Mouse (Mus musculus): Measurements from ENCODE around the gene Pgs1.
A peak's percentile ranks its signal among the peaks of the same experiment; 100 is the strongest.

Pgs1 gene

GRCm38 (mm10) chr11:118043293-118043907, 57.3 kb downstream of the Pgs1 start:
- H3K4me1 ChIP-seq (replicated peaks; ENCODE audit: low read depth, low read length): peaks cover 54% of the 10 kb centered on the region
- H3K9me3 ChIP-seq (ENCODE audit: low read length): peaks cover 17% of the 10 kb centered on the region
- H3K4me3 ChIP-seq (replicated peaks; ENCODE audit: low read length): peak overlapping the region; percentile 47
- no peak for TF ChIP-seq CTCF (conservative IDR thresholded peaks at IDR 0.05; ENCODE audit: low read length)
- no peak for TF ChIP-seq POU5F1 (IDR thresholded peaks at IDR 0.05; ENCODE audit: borderline replicate concordance, low read length)
- TF ChIP-seq NANOG (IDR thresholded peaks at IDR 0.05; ENCODE audit: borderline replicate concordance, low read length): no peak
- H3K27me3 ChIP-seq (ENCODE audit: insufficient read depth, low read length): no peaks in the 10 kb centered on the region
- no peaks in the 10 kb centered on the region; the same call in 1 of the 2 replicates for H3K36me3 ChIP-seq (ENCODE audit: insufficient read depth, low read length)

GRCm38 (mm10) chr11:118049641-118050040, 63.5 kb downstream of the Pgs1 start:
- H3K36me3 ChIP-seq (ENCODE audit: insufficient read depth, low read length): peaks cover 9% of the 10 kb centered on the region; the same call in 1 of the 2 replicates
- peaks cover 2% of the 10 kb centered on the region; the same call in 1 of the 2 replicates for H3K27me3 ChIP-seq (ENCODE audit: insufficient read depth, low read length)
- TF ChIP-seq POU5F1 (IDR thresholded peaks at IDR 0.05; ENCODE audit: borderline replicate concordance, low read length): no peak
- no peak for TF ChIP-seq NANOG (IDR thresholded peaks at IDR 0.05; ENCODE audit: borderline replicate concordance, low read length)
- no peak for TF ChIP-seq CTCF (conservative IDR thresholded peaks at IDR 0.05; ENCODE audit: low read length)
- peaks cover 49% of the 10 kb centered on the region for H3K4me1 ChIP-seq (replicated peaks; ENCODE audit: low read depth, low read length)
- H3K9me3 ChIP-seq (ENCODE audit: low read length): peaks cover 11% of the 10 kb centered on the region
- H3K4me3 ChIP-seq (replicated peaks; ENCODE audit: low read length): peak overlapping the region; percentile 48

DNA sequence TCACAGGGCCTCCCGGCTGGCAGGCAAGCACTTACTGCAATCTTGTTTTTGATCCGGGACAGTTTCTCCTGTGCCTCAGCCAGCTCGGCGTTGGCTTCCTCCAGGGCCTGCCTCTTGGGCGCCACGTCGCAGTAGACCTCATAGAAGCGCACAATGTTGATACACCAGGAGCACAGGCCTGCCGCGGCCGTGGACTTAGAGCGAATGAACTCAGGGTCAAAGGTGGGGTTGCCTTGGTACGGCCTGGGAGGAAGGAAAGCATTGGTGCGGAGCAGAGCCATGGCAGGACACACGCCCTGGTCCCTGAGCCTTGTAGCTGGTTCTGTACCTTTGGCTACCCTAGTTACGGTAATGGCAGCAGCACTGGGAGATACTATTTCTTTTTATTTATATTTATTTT, 64.1 kb downstream of the Pgs1 start:
- no peak for TF ChIP-seq NANOG (IDR thresholded peaks at IDR 0.05; ENCODE audit: borderline replicate concordance, low read length)
- TF ChIP-seq POU5F1 (IDR thresholded peaks at IDR 0.05; ENCODE audit: borderline replicate concordance, low read length): no peak
- TF ChIP-seq CTCF (conservative IDR thresholded peaks at IDR 0.05; ENCODE audit: low read length): no peak

DNA sequence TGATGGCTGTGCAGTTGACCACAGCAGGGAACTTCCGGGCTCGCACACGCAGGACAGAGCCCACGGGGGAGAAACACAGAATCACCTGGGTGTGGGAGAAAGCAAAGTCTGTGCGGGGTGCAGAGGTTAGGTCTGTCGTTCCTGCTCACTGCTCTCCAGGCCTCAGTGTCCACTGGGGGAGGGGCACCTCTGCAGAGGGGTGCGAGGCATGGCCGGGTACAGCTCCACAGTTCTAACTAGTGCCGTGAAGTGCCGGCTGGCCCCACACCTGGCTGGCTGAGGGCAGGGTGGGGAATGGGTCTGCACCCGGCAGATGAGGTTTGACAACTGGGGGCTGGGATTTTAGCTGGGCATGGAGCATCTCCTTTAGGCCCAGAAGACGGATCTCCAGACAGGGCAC, 72.3 kb downstream of the Pgs1 start:
- Histone ChIP-seq H3K27me3 (ENCODE audit: insufficient read depth, low read length) (peaks cover 21% of the 10 kb centered on the region), H3K9me3 (ENCODE audit: low read length) (no peaks in the 10 kb centered on the region), H3K36me3 (ENCODE audit: insufficient read depth, low read length) (no peaks in the 10 kb centered on the region), H3K4me3 (replicated peaks; ENCODE audit: low read length) (no peak overlapping the region), H3K4me1 (replicated peaks; ENCODE audit: low read depth, low read length) (peaks cover 54% of the 10 kb centered on the region)
- TF ChIP-seq POU5F1 (IDR thresholded peaks at IDR 0.05; ENCODE audit: borderline replicate concordance, low read length) (no peak), NANOG (IDR thresholded peaks at IDR 0.05; ENCODE audit: borderline replicate concordance, low read length) (no peak)

More for the DNA sequence above, 64.1 kb downstream of the Pgs1 start:
- Histone ChIP-seq H3K9me3 (ENCODE audit: low read length) (peaks cover 11% of the 10 kb centered on the region), H3K27me3 (ENCODE audit: insufficient read depth, low read length) (peaks cover 2% of the 10 kb centered on the region; the same call in 1 of the 2 replicates), H3K4me1 (replicated peaks; ENCODE audit: low read depth, low read length) (peaks cover 51% of the 10 kb centered on the region), H3K4me3 (replicated peaks; ENCODE audit: low read length) (no peak overlapping the region; the same call in 1 of the 2 replicates), H3K36me3 (ENCODE audit: insufficient read depth, low read length) (peaks cover 9% of the 10 kb centered on the region; the same call in 1 of the 2 replicates)

DNA sequence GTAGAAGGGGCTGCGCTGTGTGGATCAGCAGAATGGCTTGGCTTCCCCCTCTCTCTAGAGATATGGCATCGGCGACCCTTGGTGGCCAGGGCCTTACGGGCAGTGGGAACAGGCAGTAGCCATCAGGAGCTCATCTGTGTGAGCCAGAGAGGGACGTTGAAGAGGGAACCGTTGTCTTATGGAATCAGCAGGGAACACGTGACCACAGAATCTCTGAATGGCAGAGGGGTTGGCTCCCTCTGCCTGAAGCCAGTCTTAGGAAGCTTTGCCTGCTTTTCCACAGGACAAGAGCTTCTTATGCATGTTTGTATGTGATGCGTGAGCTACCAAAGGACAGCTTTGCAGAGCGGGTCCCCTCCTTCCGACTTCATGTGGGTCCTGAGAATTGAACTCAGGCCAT, 72.8 kb downstream of the Pgs1 start:
- Histone ChIP-seq H3K9me3 (ENCODE audit: low read length) (no peaks in the 10 kb centered on the region), H3K36me3 (ENCODE audit: insufficient read depth, low read length) (no peaks in the 10 kb centered on the region), H3K4me1 (replicated peaks; ENCODE audit: low read depth, low read length) (peaks cover 57% of the 10 kb centered on the region), H3K4me3 (replicated peaks; ENCODE audit: low read length) (no peak overlapping the region), H3K27me3 (ENCODE audit: insufficient read depth, low read length) (peaks cover 21% of the 10 kb centered on the region)
- TF ChIP-seq POU5F1 (IDR thresholded peaks at IDR 0.05; ENCODE audit: borderline replicate concordance, low read length) (no peak), NANOG (IDR thresholded peaks at IDR 0.05; ENCODE audit: borderline replicate concordance, low read length) (no peak)

DNA sequence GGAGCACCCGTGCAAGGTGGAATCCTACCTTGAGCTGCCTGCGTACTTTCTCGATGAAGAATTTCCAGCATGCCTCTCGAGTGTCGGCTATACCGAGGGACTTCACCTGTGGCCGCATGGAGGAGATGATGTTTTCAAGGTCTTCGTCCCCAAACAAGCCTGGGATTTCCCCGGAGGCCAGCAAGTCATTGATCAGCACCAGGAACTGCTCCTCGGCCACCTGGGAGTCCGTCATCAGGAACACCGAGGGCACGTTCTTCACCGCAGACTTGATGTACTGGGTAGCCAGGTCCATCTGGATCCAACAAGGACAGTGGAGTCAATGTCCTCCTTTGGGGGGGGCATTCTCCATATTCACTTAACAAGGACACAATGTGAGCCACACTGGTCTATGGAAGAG, 73.9 kb downstream of the Pgs1 start:
- H3K9me3 ChIP-seq (ENCODE audit: low read length): no peaks in the 10 kb centered on the region
- H3K4me1 ChIP-seq (replicated peaks; ENCODE audit: low read depth, low read length): peaks cover 54% of the 10 kb centered on the region
- H3K4me3 ChIP-seq (replicated peaks; ENCODE audit: low read length): no peak overlapping the region
- peaks cover 19% of the 10 kb centered on the region for H3K27me3 ChIP-seq (ENCODE audit: insufficient read depth, low read length)
- no peaks in the 10 kb centered on the region for H3K36me3 ChIP-seq (ENCODE audit: insufficient read depth, low read length)
- TF ChIP-seq POU5F1 (IDR thresholded peaks at IDR 0.05; ENCODE audit: borderline replicate concordance, low read length) (no peak), NANOG (IDR thresholded peaks at IDR 0.05; ENCODE audit: borderline replicate concordance, low read length) (no peak), CTCF (conservative IDR thresholded peaks at IDR 0.05; ENCODE audit: low read length) (no peak)

- peaks cover 24% of the 10 kb centered on the region for H3K27me3 ChIP-seq (ENCODE audit: insufficient read depth, low read length)
- TF ChIP-seq NANOG (IDR thresholded peaks at IDR 0.05; ENCODE audit: borderline replicate concordance, low read length) (no peak), CTCF (conservative IDR thresholded peaks at IDR 0.05; ENCODE audit: low read length) (no peak), POU5F1 (IDR thresholded peaks at IDR 0.05; ENCODE audit: borderline replicate concordance, low read length) (no peak)
- H3K4me1 ChIP-seq (replicated peaks; ENCODE audit: low read depth, low read length): peaks cover 73% of the 10 kb centered on the region
- no peaks in the 10 kb centered on the region for H3K36me3 ChIP-seq (ENCODE audit: insufficient read depth, low read length)
- H3K4me3 ChIP-seq (replicated peaks; ENCODE audit: low read length): no peak overlapping the region
- no peaks in the 10 kb centered on the region for H3K9me3 ChIP-seq (ENCODE audit: low read length)
Measured at GRCm38 (mm10) chr11:118067588-118067987, 81.5 kb downstream of the Pgs1 start.

- H3K27me3 ChIP-seq (ENCODE audit: insufficient read depth, low read length): peaks cover 31% of the 10 kb centered on the region
- H3K4me1 ChIP-seq (replicated peaks; ENCODE audit: low read depth, low read length): peaks cover 75% of the 10 kb centered on the region
- H3K9me3 ChIP-seq (ENCODE audit: low read length): no peaks in the 10 kb centered on the region
- no peak for TF ChIP-seq CTCF (conservative IDR thresholded peaks at IDR 0.05; ENCODE audit: low read length)
- no peak for TF ChIP-seq NANOG (IDR thresholded peaks at IDR 0.05; ENCODE audit: borderline replicate concordance, low read length)
- TF ChIP-seq POU5F1 (IDR thresholded peaks at IDR 0.05; ENCODE audit: borderline replicate concordance, low read length): no peak
- no peak overlapping the region for H3K4me3 ChIP-seq (replicated peaks; ENCODE audit: low read length)
- no peaks in the 10 kb centered on the region for H3K36me3 ChIP-seq (ENCODE audit: insufficient read depth, low read length)
Measured at GRCm38 (mm10) chr11:118068812-118069332, 82.8 kb downstream of the Pgs1 start.

All from E14TG2a.4 (cell line).